Mouse (Mus musculus) cerebellum, postnatal 14 days (tissue): ENCODE results near the gene Igf2r.
A peak's percentile ranks its signal among the peaks of the same experiment; 100 is the strongest.
"Not testable (repeated sequence)": the region's sequence is repeated elsewhere in the genome, so short reads cannot be mapped to it uniquely, and the experiment has no call there.

Experiments used
- DNase-seq, 2 experiments: peaks; one replicate each; pipeline ENCODE4 v3.0.0; 2021; ENCODE audit warnings: mixed read lengths in 2 of 2

The Igf2r gene

GRCm38 (mm10) chr17:12714080-12714561 lies 55.3 kb downstream of the Igf2r start:
- no peak for DNase-seq

- DNase-seq: no peak
Measured at GRCm38 (mm10) chr17:12712993-12713392, 56.5 kb downstream of the Igf2r start.

GRCm38 (mm10) chr17:12712191-12712590 lies 57.3 kb downstream of the Igf2r start:
- DNase-seq: no peak

GRCm38 (mm10) chr17:12710976-12711375 lies 58.5 kb downstream of the Igf2r start:
- no peak for DNase-seq

GRCm38 (mm10) chr17:12710050-12710780 lies 59.2 kb downstream of the Igf2r start:
- no peak for DNase-seq

- DNase-seq: no peak
Measured at GRCm38 (mm10) chr17:12708398-12708797, 61.1 kb downstream of the Igf2r start.

GRCm38 (mm10) chr17:12706590-12707049 lies 62.8 kb downstream of the Igf2r start:
- DNase-seq: no peak

GRCm38 (mm10) chr17:12702901-12703300 lies 66.6 kb downstream of the Igf2r start:
- peak in 1 of 2 experiments; percentile 54 for DNase-seq

- DNase-seq: no peak
Measured at GRCm38 (mm10) chr17:12700373-12700772, 69.1 kb downstream of the Igf2r start.

GRCm38 (mm10) chr17:12691899-12692298 lies 77.6 kb downstream of the Igf2r start:
- DNase-seq: no peak

- peak; percentile 31 to 50 for DNase-seq
Measured at GRCm38 (mm10) chr17:12689537-12689936, 79.9 kb downstream of the Igf2r start.

- peak; percentile 67 to 78 for DNase-seq
Measured at GRCm38 (mm10) chr17:12688427-12689110, 80.9 kb downstream of the Igf2r start.

- no peak for DNase-seq
Measured at GRCm38 (mm10) chr17:12684928-12685624, 84.4 kb downstream of the Igf2r start.

- peak; percentile 56 to 61 for DNase-seq
Measured at GRCm38 (mm10) chr17:12684412-12684811, 85.1 kb downstream of the Igf2r start.

- DNase-seq: no peak
Measured at GRCm38 (mm10) chr17:12683582-12683981, 85.9 kb downstream of the Igf2r start.

- DNase-seq: no peak
Measured at GRCm38 (mm10) chr17:12678261-12678660, 91.2 kb downstream of the Igf2r start.

- no peak for DNase-seq
Measured at GRCm38 (mm10) chr17:12677139-12677538, 92.3 kb downstream of the Igf2r start.

- DNase-seq: no peak
Measured at GRCm38 (mm10) chr17:12675646-12676045, 93.8 kb downstream of the Igf2r start, which contains the start of gene Slc22a1. Gene Slc22a1 (minus strand): TSS chr17:12675829.

GRCm38 (mm10) chr17:12674980-12675379 lies 94.5 kb downstream of the Igf2r start:
- DNase-seq: not testable (repeated sequence)

- no peak for DNase-seq
Measured at GRCm38 (mm10) chr17:12673871-12674270, 95.6 kb downstream of the Igf2r start.

GRCm38 (mm10) chr17:12672285-12672790 lies 97.1 kb downstream of the Igf2r start:
- DNase-seq: no peak

- no peak for DNase-seq
Measured at GRCm38 (mm10) chr17:12671029-12671605, 98.3 kb downstream of the Igf2r start.

GRCm38 (mm10) chr17:12669363-12669679 lies 100.1 kb downstream of the Igf2r start:
- DNase-seq: no peak
